Mouse (Mus musculus): ENCODE measurements around the gene Zfp773. TPM values are rescaled to one million over a fixed set of nuclear protein-coding genes. Genes with fewer than 3 reads are reported as not detected.

The Zfp773 gene
- polyA plus RNA-seq, 1 experiment from 2014 or later = 2.0 TPM

Other genes starting within 250 kb of the Zfp773 start
- gene Aurkc, start 141.5 kb downstream of the Zfp773 start, polyA plus RNA-seq (2015; fragmentation: Nextera tagmentation; extraction: Ambion mirVana) = not detected in 2 replicates
- 13.2 and 13.5 TPM in 2 replicates for gene Zfp954, start 15.3 kb downstream of the Zfp773 start, polyA plus RNA-seq (2015; fragmentation: Nextera tagmentation; extraction: Ambion mirVana)
- 2.5 TPM in 2 replicates for gene Zfp418, start 34.6 kb upstream of the Zfp773 start, polyA plus RNA-seq (2015; fragmentation: Nextera tagmentation; extraction: Ambion mirVana)
- 6.6 TPM in 2 replicates for gene Zfp772, start 73.2 kb upstream of the Zfp773 start, polyA plus RNA-seq (2015; fragmentation: Nextera tagmentation; extraction: Ambion mirVana)
- 0.15 and 0.62 TPM in 2 replicates for gene Vmn2r29, start 110.6 kb upstream of the Zfp773 start, polyA plus RNA-seq (2015; fragmentation: Nextera tagmentation; extraction: Ambion mirVana)
- gene Gm45844, start 141.5 kb upstream of the Zfp773 start, polyA plus RNA-seq (2015; fragmentation: Nextera tagmentation; extraction: Ambion mirVana) = 2.5 and 3.1 TPM in 2 replicates
- 49.3 and 51.1 TPM in 2 replicates for gene Clcn4, start 164.1 kb upstream of the Zfp773 start, polyA plus RNA-seq (2015; fragmentation: Nextera tagmentation; extraction: Ambion mirVana)
- not detected in 2 replicates for gene Vmn2r30, start 200.9 kb upstream of the Zfp773 start, polyA plus RNA-seq (2015; fragmentation: Nextera tagmentation; extraction: Ambion mirVana)
- gene Gm45783, start 237.8 kb upstream of the Zfp773 start, polyA plus RNA-seq (2015; fragmentation: Nextera tagmentation; extraction: Ambion mirVana) = not detected in 2 replicates